Mouse (Mus musculus): ENCODE results near the gene Flii. TPM values are rescaled to one million over a fixed set of nuclear protein-coding genes. Genes with fewer than 3 reads are reported as not detected.

Flii gene
- polyA plus RNA-seq, 1 experiment: 31.0 TPM

DNA sequence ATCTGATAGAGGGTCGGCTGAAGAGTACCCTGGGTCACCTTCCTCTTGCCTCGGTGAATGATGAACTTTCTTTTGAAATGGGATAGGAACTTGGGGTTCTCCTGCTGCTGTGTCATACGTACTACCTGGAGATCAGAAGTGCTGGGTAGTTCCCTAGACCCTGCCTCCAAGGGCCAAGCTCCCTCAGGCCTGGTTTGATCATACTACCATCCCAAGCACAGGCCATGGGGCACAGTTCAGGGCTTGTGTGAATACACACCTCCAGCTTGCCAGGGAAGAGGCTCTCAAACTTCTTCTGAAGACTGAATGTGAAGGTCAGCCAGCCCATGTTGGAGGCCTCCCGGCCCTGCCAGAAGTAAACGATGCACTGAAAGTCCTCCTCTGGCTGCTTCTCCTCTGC is 11.2 kb downstream of the Flii start:
- Histone ChIP-seq H3K4me3 (ENCODE audit: control insufficient read depth, low read depth, low read length) (no peak overlapping the region), H3K27ac (ENCODE audit: control insufficient read depth, insufficient read depth, low read depth, low read length) (no peak overlapping the region), H3K36me3 (ENCODE audit: control insufficient read depth, insufficient read depth, low read length) (no peaks in the 10 kb centered on the region), H3K4me1 (ENCODE audit: control insufficient read depth, insufficient read depth, low read length) (no peaks in the 10 kb centered on the region), H3K27me3 (ENCODE audit: control insufficient read depth, insufficient read depth, low read length) (no peaks in the 10 kb centered on the region)
- TF ChIP-seq CTCF (IDR thresholded peaks at IDR 0.05; ENCODE audit: control insufficient read depth, insufficient read depth, insufficient replicate concordance, low read depth, low read length) (no peak), POLR2A (IDR thresholded peaks at IDR 0.05; ENCODE audit: control insufficient read depth, low read depth, low read length) (no peak)

- Histone ChIP-seq H3K27ac (ENCODE audit: control insufficient read depth, insufficient read depth, low read depth, low read length) (no peak overlapping the region), H3K4me1 (ENCODE audit: control insufficient read depth, insufficient read depth, low read length) (no peaks in the 10 kb centered on the region), H3K36me3 (ENCODE audit: control insufficient read depth, insufficient read depth, low read length) (no peaks in the 10 kb centered on the region; the same call in 1 of the 2 replicates), H3K4me3 (ENCODE audit: control insufficient read depth, low read depth, low read length) (no peak overlapping the region), H3K27me3 (ENCODE audit: control insufficient read depth, insufficient read depth, low read length) (no peaks in the 10 kb centered on the region)
- no peak for TF ChIP-seq CTCF (IDR thresholded peaks at IDR 0.05; ENCODE audit: control insufficient read depth, insufficient read depth, insufficient replicate concordance, low read depth, low read length)
- no peak for TF ChIP-seq POLR2A (IDR thresholded peaks at IDR 0.05; ENCODE audit: control insufficient read depth, low read depth, low read length)
Observed at GRCm38 (mm10) chr11:60712639-60713255, 14.3 kb downstream of the Flii start.

GRCm38 (mm10) chr11:60712040-60712439 is 15.0 kb downstream of the Flii start:
- Histone ChIP-seq H3K4me1 (ENCODE audit: control insufficient read depth, insufficient read depth, low read length) (no peaks in the 10 kb centered on the region), H3K36me3 (ENCODE audit: control insufficient read depth, insufficient read depth, low read length) (no peaks in the 10 kb centered on the region; the same call in 1 of the 2 replicates), H3K4me3 (ENCODE audit: control insufficient read depth, low read depth, low read length) (no peak overlapping the region), H3K27ac (ENCODE audit: control insufficient read depth, insufficient read depth, low read depth, low read length) (no peak overlapping the region), H3K27me3 (ENCODE audit: control insufficient read depth, insufficient read depth, low read length) (no peaks in the 10 kb centered on the region)
- no peak for TF ChIP-seq POLR2A (IDR thresholded peaks at IDR 0.05; ENCODE audit: control insufficient read depth, low read depth, low read length)
- no peak for TF ChIP-seq CTCF (IDR thresholded peaks at IDR 0.05; ENCODE audit: control insufficient read depth, insufficient read depth, insufficient replicate concordance, low read depth, low read length)

- H3K4me1 ChIP-seq (ENCODE audit: control insufficient read depth, insufficient read depth, low read length): no peaks in the 10 kb centered on the region
Observed at GRCm38 (mm10) chr11:60711218-60711617, 15.8 kb downstream of the Flii start.

GRCm38 (mm10) chr11:60709481-60710465 is 17.3 kb downstream of the Flii start:
- Histone ChIP-seq H3K27me3 (ENCODE audit: control insufficient read depth, insufficient read depth, low read length) (no peaks in the 10 kb centered on the region), H3K27ac (ENCODE audit: control insufficient read depth, insufficient read depth, low read depth, low read length) (no peak overlapping the region), H3K4me1 (ENCODE audit: control insufficient read depth, insufficient read depth, low read length) (no peaks in the 10 kb centered on the region), H3K4me3 (ENCODE audit: control insufficient read depth, low read depth, low read length) (no peak overlapping the region), H3K36me3 (ENCODE audit: control insufficient read depth, insufficient read depth, low read length) (no peaks in the 10 kb centered on the region; the same call in 1 of the 2 replicates)
- TF ChIP-seq CTCF (IDR thresholded peaks at IDR 0.05; ENCODE audit: control insufficient read depth, insufficient read depth, insufficient replicate concordance, low read depth, low read length): no peak
- TF ChIP-seq POLR2A (IDR thresholded peaks at IDR 0.05; ENCODE audit: control insufficient read depth, low read depth, low read length): no peak

More at GRCm38 (mm10) chr11:60711218-60711617, 15.8 kb downstream of the Flii start:
- H3K4me3 ChIP-seq (ENCODE audit: control insufficient read depth, low read depth, low read length): no peak overlapping the region
- no peak overlapping the region for H3K27ac ChIP-seq (ENCODE audit: control insufficient read depth, insufficient read depth, low read depth, low read length)
- H3K36me3 ChIP-seq (ENCODE audit: control insufficient read depth, insufficient read depth, low read length): no peaks in the 10 kb centered on the region; the same call in 1 of the 2 replicates
- no peaks in the 10 kb centered on the region for H3K27me3 ChIP-seq (ENCODE audit: control insufficient read depth, insufficient read depth, low read length)
- TF ChIP-seq CTCF (IDR thresholded peaks at IDR 0.05; ENCODE audit: control insufficient read depth, insufficient read depth, insufficient replicate concordance, low read depth, low read length) (no peak), POLR2A (IDR thresholded peaks at IDR 0.05; ENCODE audit: control insufficient read depth, low read depth, low read length) (no peak)

DNA sequence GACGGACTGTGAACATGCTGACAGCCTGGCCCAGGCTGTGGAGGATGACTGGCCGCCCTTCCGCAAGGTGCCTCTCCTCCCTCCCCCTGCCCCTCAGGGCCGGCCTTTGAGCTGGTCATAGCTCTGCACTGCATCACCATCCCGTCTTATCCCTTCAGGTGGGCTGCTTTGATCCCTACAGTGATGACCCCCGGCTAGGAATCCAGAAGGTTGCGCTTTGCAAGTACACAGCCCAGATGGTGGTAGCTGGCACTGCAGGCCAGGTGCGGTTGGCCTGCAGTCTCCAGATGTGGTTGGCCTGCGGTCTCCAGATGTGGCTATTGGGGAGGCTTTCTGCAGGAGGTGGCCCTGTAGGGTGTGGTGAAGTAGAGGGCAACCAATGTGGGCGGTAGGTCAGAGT is 18.4 kb downstream of the Flii start:
- TF ChIP-seq CTCF (IDR thresholded peaks at IDR 0.05; ENCODE audit: control insufficient read depth, insufficient read depth, insufficient replicate concordance, low read depth, low read length) (no peak), POLR2A (IDR thresholded peaks at IDR 0.05; ENCODE audit: control insufficient read depth, low read depth, low read length) (no peak)
- Histone ChIP-seq H3K27me3 (ENCODE audit: control insufficient read depth, insufficient read depth, low read length) (no peaks in the 10 kb centered on the region), H3K36me3 (ENCODE audit: control insufficient read depth, insufficient read depth, low read length) (no peaks in the 10 kb centered on the region; the same call in 1 of the 2 replicates), H3K4me1 (ENCODE audit: control insufficient read depth, insufficient read depth, low read length) (no peaks in the 10 kb centered on the region), H3K27ac (ENCODE audit: control insufficient read depth, insufficient read depth, low read depth, low read length) (no peak overlapping the region), H3K4me3 (ENCODE audit: control insufficient read depth, low read depth, low read length) (no peak overlapping the region)

DNA sequence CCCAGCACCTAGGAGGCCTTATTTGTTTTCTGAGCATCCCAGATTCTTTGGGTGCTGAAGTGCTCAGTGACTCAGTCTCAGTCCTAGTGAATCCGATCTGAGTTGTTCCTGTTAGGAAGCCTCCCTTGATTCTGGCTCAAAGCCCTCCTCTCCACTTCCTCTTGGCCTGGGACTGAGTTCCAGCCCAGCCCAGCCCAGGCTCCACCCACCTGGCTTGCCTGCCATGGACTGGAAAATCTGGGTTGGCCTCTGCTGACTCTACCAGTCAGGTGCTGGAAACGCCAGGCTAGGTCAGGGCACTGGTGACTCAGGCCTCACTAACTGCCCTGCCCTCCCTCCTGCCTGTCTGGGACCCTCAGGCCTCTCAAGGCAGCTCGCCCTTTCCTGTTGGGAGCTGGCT is 19.4 kb downstream of the Flii start:
- no peaks in the 10 kb centered on the region; the same call in 1 of the 2 replicates for H3K36me3 ChIP-seq (ENCODE audit: control insufficient read depth, insufficient read depth, low read length)
- H3K4me3 ChIP-seq (ENCODE audit: control insufficient read depth, low read depth, low read length): no peak overlapping the region
- H3K27me3 ChIP-seq (ENCODE audit: control insufficient read depth, insufficient read depth, low read length): no peaks in the 10 kb centered on the region
- H3K27ac ChIP-seq (ENCODE audit: control insufficient read depth, insufficient read depth, low read depth, low read length): no peak overlapping the region
- peaks cover 2% of the 10 kb centered on the region; the same call in 1 of the 2 replicates for H3K4me1 ChIP-seq (ENCODE audit: control insufficient read depth, insufficient read depth, low read length)
- TF ChIP-seq CTCF (IDR thresholded peaks at IDR 0.05; ENCODE audit: control insufficient read depth, insufficient read depth, insufficient replicate concordance, low read depth, low read length) (no peak), POLR2A (IDR thresholded peaks at IDR 0.05; ENCODE audit: control insufficient read depth, low read depth, low read length) (no peak)
